Mouse (Mus musculus): ENCODE data around the gene Sorcs2. TPM values are rescaled to one million over a fixed set of nuclear protein-coding genes. Genes with fewer than 3 reads are reported as not detected.
A peak's percentile ranks its signal among the peaks of the same experiment; 100 is the strongest.

The Sorcs2 gene
- total RNA-seq, 1 experiment from 2014 or later = 13.2 TPM

- DNase-seq = no peak
Observed at GRCm38 (mm10) chr5:36225855-36226254, 172.1 kb downstream of the Sorcs2 start.

GRCm38 (mm10) chr5:36223787-36224186 lies 174.2 kb downstream of the Sorcs2 start:
- DNase-seq = peak; percentile 71

GRCm38 (mm10) chr5:36220626-36221025 lies 177.3 kb downstream of the Sorcs2 start:
- DNase-seq = no peak

- no peak for DNase-seq
Observed at GRCm38 (mm10) chr5:36220105-36220504, 177.8 kb downstream of the Sorcs2 start.

GRCm38 (mm10) chr5:36213310-36213709 lies 184.6 kb downstream of the Sorcs2 start:
- no peak for DNase-seq

GRCm38 (mm10) chr5:36208803-36209202 lies 189.1 kb downstream of the Sorcs2 start:
- DNase-seq = no peak

GRCm38 (mm10) chr5:36205397-36205796 lies 192.5 kb downstream of the Sorcs2 start:
- DNase-seq = no peak

- no peak for DNase-seq
Observed at GRCm38 (mm10) chr5:36203916-36204315, 194.0 kb downstream of the Sorcs2 start, which contains the start of gene Psapl1. Psapl1 (plus strand) TSS chr5:36204021.

- DNase-seq = no peak
Observed at GRCm38 (mm10) chr5:36203421-36203820, 194.5 kb downstream of the Sorcs2 start.

- DNase-seq = no peak
Observed at GRCm38 (mm10) chr5:36202781-36203180, 195.2 kb downstream of the Sorcs2 start.

GRCm38 (mm10) chr5:36199519-36199918 lies 198.4 kb downstream of the Sorcs2 start:
- DNase-seq = no peak

- no peak for DNase-seq
Observed at GRCm38 (mm10) chr5:36195436-36195835, 202.5 kb downstream of the Sorcs2 start.

GRCm38 (mm10) chr5:36194631-36195030 lies 203.3 kb downstream of the Sorcs2 start:
- DNase-seq = no peak

GRCm38 (mm10) chr5:36192677-36193076 lies 205.3 kb downstream of the Sorcs2 start:
- no peak for DNase-seq

- DNase-seq = no peak
Observed at GRCm38 (mm10) chr5:36191876-36192275, 206.1 kb downstream of the Sorcs2 start.

- peak; percentile 31 for DNase-seq
Observed at GRCm38 (mm10) chr5:36191285-36191684, 206.7 kb downstream of the Sorcs2 start.

GRCm38 (mm10) chr5:36188310-36188709 lies 209.6 kb downstream of the Sorcs2 start:
- peak; percentile 83 for DNase-seq

GRCm38 (mm10) chr5:36186294-36187053 lies 211.5 kb downstream of the Sorcs2 start:
- DNase-seq = no peak

- no peak for DNase-seq
Observed at GRCm38 (mm10) chr5:36182326-36182725, 215.6 kb downstream of the Sorcs2 start.

- DNase-seq = no peak
Observed at GRCm38 (mm10) chr5:36179708-36180107, 218.2 kb downstream of the Sorcs2 start.

GRCm38 (mm10) chr5:36178785-36179184 lies 219.2 kb downstream of the Sorcs2 start:
- DNase-seq = no peak

- DNase-seq = no peak
Observed at GRCm38 (mm10) chr5:36178215-36178614, 219.7 kb downstream of the Sorcs2 start.

GRCm38 (mm10) chr5:36176873-36177272 lies 221.1 kb downstream of the Sorcs2 start:
- no peak for DNase-seq

- peak; percentile 44 for DNase-seq
Observed at GRCm38 (mm10) chr5:36176409-36176808, 221.5 kb downstream of the Sorcs2 start.

Measured in adrenal gland, postnatal 25 days (tissue).